Mouse (Mus musculus) left cerebral cortex, adult 8-10 months (tissue): ENCODE results near the gene Mapk3. TPM values are rescaled to one million over a fixed set of nuclear protein-coding genes. Genes with fewer than 3 reads are reported as not detected.

Experiments
- DNase-seq, 2 experiments: peaks; one replicate each; pipeline ENCODE4 v3.0.0; 2022; ENCODE audit warnings: low spot score in 2 of 2
- total RNA-seq, 4 experiments: library from RNA; stranded (reverse); gene quantifications; 2 replicates each; pipeline ENCODE4 v1.2.4; 2022

Gene Mapk3
- total RNA-seq, 4 experiments from 2014 or later = 183 to 207 (median 190) TPM

DNA sequence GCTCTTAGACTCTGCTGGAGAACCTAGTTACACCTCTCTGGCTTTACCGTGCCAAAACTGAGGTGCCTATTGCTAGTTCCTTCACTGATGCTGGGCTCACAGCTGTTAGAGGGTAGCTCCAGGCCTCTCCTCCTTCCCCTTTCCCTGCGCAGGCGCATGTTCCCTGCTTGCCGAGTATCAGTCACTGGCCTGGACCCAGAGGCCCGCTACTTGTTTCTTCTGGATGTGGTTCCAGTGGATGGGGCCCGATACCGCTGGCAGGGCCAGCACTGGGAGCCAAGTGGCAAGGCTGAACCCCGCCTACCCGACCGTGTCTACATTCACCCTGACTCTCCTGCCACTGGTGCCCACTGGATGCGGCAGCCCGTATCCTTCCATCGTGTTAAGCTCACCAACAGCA is 23.3 kb downstream of the Mapk3 start:
- DNase-seq = no peak

DNA sequence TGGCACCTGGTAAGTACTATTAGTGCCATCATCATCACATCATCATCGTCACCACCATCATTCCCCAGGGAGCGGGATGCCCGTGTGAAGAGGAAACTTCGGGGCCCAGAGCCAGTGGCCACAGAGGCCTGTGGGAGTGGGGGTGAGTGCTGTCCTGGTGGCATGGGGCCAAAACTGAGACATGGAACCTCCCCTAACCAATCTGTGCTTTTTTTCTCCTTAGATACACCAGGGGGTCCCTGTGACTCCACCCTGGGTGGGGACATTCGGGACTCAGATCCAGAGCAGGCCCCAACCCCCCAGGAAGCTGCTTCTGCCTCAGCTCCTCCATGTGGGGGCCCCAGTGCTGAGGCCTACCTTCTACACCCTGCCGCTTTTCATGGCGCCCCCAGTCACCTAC is 25.1 kb downstream of the Mapk3 start:
- no peak for DNase-seq

- no peak for DNase-seq
Measured at GRCm38 (mm10) chr7:126785056-126785455, 25.7 kb downstream of the Mapk3 start.

GRCm38 (mm10) chr7:126786142-126786541 is 26.7 kb downstream of the Mapk3 start:
- no peak for DNase-seq

DNA sequence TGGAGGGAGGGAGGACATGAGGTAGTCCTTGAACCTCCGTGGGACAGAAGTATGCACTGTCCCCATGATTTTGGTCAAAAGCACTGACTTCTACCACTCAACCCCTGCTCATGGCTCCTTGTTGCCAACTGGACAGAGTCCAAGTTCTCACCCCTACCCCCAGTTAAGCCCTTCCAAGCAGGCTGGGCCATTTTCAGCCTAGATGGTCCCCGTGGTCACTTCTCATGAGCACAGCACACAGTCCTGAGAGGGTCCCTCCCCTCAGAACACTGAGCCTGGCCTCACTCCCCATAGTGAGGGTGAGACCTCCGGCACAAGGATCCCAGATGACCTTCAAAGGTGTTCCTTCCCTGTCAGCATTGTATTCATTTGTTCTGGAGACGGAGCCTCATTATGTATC is 29.7 kb downstream of the Mapk3 start:
- no peak for DNase-seq

- peak; percentile 87 to 95 for DNase-seq
Measured at GRCm38 (mm10) chr7:126791851-126792720, 32.7 kb downstream of the Mapk3 start, which contains the start of gene Ppp4c. Gene Ppp4c (minus strand): TSS chr7:126792496.

DNA sequence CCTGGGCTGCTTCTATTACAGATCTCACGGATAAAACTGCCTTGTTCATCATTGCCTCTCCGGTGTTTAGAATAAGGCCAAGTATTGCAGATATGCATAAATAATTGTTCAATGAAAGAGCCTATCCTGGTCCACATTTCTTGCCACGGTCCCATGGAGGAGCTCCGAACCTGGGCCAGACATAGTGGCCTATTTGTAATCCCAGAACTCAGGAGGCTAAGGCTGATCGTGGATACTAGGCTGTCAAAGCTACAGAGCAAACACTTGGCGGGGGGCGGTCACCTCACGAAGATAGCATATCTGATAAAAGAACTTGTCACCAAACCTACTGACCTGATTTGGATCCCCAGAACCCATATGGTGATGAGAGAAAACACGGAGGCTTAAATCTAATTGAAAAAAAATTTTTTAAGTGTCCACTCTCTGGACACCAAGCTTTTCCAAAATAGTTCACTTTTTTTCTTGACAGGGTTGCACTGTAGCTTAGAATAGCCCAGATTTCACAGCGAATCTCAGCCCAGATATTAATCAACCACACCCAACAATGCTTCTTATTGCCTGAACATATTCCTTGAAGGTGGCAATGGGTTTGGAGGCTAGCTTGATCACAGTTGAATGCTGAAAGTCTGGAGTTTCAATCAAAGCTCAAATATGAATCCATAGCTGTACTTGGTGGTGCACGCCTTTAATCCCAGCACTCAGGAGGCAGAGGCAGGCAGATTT is 33.5 kb downstream of the Mapk3 start:
- no peak for DNase-seq

DNA sequence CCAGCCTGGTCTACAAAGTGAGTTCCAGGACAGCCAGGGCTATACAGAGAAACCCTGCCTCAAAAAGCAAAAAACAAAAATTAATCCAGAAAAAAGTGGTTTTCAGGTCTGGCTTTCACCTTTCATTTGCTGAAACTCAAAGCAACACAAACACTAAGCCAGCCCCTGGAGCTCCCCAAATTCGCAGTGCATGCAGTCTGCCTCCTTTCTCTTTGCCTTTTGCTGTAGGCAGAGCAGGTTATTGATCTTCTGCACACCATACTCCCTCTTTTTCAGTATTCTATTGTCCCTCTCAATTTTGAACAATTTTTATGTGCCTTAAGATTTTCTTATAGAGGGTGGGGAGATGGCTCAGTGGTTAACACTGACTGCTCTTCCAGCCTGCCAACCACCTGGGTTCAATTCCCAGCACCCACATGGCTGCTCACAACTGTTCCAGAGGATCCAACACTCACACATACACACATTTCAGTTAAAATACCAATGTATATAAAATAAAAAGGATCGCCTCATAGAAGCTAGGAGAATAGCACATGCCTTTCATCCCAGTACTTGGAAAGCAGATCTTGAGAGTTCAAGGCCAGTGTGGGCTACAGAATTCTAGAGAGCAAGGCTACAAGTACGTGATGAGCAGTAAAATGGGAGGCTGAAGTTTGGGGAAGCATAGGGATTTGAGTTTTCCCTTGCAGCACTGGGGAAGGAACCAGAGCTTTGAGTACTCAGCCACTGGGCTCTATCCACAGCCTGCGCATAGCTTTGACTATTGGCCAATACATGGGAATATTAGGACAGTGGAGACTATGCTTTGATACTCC is 34.3 kb downstream of the Mapk3 start:
- DNase-seq = no peak

- DNase-seq = no peak
Measured at GRCm38 (mm10) chr7:126794271-126794605, 34.8 kb downstream of the Mapk3 start.

DNA sequence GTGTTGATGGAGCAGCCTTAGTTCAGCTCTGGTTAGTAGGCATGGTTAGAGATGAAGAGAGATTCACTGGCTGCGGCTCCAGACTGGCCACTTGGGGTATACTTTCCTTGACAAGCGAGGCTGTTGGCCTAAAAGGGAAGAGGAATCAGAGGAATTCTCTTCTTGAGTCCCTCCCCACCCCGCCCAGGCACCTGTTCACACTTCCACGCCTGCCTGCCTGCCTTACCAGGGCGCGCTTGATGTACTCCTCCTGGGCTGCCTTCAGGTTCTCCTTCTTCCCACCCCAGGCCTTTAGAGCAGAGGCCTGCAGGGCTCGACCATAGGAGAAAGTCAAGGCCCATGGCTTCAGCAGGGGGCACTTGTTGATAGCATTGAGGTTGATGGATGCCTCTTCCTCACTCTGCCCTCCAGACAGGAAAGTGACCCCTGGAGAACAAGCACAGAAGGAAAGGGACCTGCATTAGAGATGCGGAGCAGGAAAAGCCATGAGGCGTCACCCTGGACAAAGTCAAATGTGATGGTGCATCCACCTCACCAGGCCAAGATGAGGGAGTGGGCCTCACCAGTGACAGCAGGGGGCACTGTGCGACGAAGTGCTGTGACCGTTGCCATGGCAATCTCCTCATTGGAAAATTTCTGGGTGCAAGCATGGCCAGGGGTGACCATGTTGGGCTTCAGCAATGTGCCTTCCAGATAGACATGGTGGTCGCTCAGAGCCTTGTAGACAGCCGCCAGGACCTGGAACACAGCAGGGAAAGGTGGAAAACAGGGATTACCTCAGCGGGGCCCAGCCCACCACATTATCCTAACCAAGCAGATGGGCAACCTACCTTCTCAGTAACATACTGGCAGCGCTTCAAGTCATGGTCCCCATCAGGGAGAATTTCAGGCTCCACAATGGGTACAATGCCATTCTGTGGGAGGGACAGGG is 36.3 kb downstream of the Mapk3 start:
- DNase-seq = no peak

- no peak for DNase-seq
Measured at GRCm38 (mm10) chr7:126796350-126796932, 37.0 kb downstream of the Mapk3 start.

DNA sequence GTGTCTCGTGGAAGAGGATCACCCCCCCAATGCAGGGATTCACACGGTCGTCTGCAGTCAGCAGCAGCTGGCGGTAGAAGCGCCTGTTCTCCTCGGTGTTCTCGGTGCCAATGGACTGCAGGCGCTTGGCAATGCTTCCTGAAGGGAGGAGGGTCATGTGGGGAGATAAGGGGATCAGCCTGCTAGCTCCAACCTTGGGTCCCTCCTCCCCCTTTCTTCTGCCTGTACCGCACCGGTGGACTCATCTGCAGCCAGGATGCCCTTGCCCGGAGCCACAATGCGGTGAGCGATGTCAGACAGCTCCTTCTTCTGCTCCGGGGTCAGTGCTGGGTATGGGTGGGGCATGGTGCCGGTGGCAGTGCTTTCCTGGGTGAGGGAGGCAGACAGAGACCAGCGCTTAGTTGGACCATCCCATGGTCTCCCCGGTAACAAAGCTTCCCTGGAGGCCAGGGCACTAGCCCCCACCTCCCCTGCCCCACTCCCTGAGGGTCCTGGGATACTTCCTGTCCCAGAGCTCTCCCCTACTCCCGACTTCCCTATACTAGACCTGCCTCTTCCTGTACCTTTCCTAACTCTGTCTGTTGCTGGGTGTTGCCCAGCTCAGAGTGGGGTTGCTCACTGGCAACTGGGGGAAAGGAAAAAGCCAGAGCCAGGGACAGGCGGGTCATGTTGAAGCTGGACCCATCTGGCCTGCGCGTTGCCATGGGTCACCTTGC is 38.2 kb downstream of the Mapk3 start, which contains the start of gene Fam57b:
Gene Fam57b, plus strand, starts transcription at position 258 of the 716 bp plus-strand sequence.
- no peak for DNase-seq

DNA sequence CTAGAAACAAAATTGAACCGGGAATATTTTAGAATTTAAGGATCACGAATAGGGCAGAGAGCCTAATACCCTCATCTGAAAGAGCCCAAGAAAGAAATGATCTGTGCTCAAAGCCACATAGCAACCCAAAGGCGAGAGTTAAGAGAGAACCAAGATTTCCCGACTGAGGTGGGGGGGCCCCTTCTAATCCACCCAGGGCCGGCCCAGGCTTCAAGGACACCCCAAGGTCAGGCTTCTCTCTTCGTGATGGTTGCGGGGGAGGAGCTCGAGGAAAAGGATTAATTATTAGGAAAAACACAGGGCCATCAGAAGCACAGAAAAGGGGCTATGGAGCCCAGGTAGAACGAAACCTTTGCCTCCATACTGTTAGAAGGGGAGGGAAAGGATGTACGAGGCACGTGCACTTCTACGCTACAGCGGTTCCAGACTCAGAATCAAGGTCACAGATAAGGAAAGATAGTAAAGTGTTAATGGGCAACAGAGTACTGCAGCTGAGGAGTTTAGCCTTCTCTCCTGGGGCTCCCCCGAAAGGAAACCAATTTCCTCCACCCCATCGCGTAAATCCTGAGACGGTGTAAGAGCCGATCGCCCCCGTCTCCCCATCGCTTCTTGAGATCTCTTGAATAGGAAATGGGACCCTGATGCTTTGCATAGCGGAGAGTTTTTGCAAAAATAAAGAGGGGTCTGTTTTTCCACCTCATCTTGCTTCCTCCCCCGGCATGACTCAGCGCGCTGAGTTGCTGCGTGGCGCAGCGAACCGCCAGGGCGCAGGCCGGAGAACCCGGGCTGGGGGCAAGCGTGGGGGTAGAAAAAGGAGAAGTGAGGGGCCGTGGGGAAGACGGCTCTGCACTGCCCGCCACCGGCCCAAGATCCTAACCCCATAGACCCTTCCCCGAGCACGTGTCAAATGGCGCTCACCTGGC is 39.0 kb downstream of the Mapk3 start:
- DNase-seq = no peak

DNA sequence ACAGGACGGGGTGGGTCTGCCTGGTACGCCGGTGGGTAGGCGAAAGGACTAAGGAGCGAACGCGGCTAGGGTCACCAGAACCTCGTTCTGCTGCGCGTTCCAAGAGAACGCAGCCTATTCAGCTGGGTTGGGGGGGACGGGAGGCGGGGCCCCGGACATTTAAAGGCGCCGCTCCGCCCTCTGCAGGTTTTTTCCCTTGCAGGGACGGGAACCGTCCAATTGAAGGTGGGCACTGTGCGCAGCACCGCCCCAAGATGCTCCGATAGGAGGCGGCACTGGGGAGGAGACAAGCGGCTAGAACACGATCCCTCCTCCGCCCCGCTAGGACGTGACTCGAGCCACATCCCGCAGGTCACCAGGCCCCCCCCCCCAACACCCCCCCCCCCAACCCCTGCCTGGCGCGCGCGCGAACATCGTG is 39.7 kb downstream of the Mapk3 start:
- peak; percentile 92 to 98 for DNase-seq

DNA sequence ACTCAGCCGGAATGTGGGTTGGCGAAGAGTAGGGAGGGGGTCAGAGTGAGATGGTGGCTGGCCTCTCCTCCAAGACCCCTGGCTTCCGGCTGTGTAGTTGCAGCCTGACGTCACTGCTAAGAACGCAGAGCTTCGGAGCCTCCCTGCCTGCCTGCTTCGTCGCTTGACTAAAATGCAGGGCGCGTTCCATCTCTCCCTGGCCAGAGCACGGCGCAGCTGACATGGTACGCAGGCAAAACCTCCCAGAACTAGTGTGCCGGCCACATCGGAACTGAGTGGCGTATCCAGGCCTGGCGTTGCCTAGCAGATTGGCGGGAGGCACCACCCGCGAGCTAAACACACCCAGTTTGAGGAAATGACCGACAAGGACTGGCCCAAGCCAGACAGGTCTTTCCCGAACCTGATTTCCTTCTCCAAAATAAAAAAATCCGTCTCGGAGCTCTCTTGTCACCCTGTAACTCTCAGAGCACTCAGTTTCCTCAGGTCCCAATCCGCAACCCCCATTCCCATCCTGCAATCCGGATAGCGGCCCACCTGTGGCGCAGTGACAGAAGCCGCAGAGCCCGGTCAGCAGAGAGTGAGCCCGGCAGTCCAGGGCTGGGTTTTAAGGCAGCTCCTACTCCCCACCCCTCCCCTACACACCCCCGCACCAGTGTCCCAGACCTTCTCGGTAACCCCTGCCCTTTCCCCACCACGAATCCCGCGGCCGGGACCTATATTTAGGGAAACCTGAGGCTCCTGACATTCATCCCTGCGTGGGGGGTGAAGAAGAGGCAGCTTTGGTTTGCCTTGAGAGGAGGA is 40.3 kb downstream of the Mapk3 start:
- peak in 1 of 2 experiments; percentile 67 for DNase-seq

DNA sequence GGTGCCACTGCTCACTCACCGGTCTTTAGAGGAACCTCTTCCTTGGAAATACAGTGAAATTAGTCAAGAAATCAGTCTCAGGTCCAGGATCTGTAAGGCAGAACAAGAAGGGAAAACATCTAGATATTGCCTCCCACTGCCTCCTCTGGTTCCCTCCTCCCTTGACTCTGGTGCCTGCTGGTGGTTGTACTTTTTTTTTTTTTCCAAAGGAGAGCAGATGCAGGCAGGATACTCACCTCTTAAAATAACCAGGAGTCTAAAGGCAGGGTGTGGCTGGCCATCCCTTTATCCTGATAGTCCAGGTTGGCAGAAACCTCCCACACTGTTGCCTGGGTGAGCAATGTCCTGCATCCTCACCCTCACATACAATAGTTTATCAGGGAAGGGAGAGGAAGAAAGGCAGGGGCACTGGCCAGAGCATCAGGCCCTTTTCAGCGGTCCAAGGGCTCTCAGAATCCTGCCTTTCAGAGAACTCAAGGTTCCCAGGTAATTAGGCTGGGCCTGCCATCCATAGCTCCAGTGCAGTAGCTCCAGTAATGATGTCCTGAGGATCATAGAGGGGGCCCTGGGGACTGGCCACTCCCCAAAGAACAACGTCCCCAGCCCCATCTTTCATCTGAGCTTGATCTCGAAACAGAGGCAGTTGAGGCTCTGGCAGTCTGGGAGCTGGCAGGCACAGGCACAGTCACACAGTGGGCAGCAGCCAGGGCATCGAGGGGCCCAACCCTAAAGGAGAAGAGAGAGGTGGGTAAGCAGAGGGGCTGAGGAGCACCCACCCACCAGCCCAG is 41.1 kb downstream of the Mapk3 start:
- no peak for DNase-seq

DNA sequence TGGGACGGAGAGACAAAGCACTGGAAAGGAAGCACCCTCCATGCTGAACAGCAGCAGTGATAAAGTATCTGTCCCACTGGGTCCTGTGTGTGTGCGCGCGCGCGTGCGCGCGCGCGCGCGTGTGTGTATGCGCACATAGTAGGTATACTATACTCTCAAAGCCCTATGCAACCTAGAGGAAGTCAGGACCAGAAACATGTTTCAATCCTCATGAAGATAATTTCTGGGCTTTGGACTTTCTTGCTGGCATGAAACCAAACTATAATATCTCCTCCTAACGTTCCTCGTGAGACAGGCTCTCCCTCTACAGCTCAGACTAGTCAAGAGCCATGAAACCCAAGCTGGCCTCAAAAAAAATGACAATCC is 41.6 kb downstream of the Mapk3 start:
- no peak for DNase-seq
